Mouse (Mus musculus) megakaryocyte, embryonic 14.5 days (primary cell): ENCODE results near the gene Cngb1. TPM values are rescaled to one million over a fixed set of nuclear protein-coding genes. Genes with fewer than 3 reads are reported as not detected.

ENCODE experiments used
- H3K27me3 ChIP-seq: replicated peaks from 2 replicates; pipeline ENCODE3; 2012; ENCODE audit warnings: inconsistent platforms
- H3K36me3 ChIP-seq: replicated peaks from 2 replicates; pipeline ENCODE3; 2012; ENCODE audit warnings: low read length, inconsistent platforms, mixed read lengths
- H3K4me1 ChIP-seq: 2 replicates; pipeline ENCODE4 v1.6.1; 2012; ENCODE audit warnings: inconsistent platforms
- H3K4me3 ChIP-seq: replicated peaks from 2 replicates; pipeline ENCODE3; 2012; ENCODE audit warnings: moderate library complexity, mild to moderate bottlenecking, inconsistent platforms
- H3K9me3 ChIP-seq: 2 replicates; pipeline ENCODE4 v1.6.1; 2012; ENCODE audit warnings: inconsistent platforms
- FLI1 ChIP-seq: IDR thresholded peaks from 2 replicates; pipeline ENCODE4 v1.6.1; 2012; ENCODE audit warnings: low read length, inconsistent platforms, mixed read lengths
- GATA1 ChIP-seq: IDR thresholded peaks from 3 replicates; pipeline ENCODE4 v1.6.1; 2012; ENCODE audit warnings: mixed read lengths, low read length, inconsistent platforms, borderline replicate concordance
- polyA plus RNA-seq: library from polyadenylated mRNA; stranded (reverse); fragments of >175 nt; gene quantifications from 2 replicates; pipeline ENCODE4 v1.2.3, GENCODE M21; 2012; ENCODE audit warnings: low replicate concordance; ENCODE audit not compliant: insufficient read depth

Cngb1 gene
- polyA plus RNA-seq, 1 experiment = 0.34 TPM

DNA sequence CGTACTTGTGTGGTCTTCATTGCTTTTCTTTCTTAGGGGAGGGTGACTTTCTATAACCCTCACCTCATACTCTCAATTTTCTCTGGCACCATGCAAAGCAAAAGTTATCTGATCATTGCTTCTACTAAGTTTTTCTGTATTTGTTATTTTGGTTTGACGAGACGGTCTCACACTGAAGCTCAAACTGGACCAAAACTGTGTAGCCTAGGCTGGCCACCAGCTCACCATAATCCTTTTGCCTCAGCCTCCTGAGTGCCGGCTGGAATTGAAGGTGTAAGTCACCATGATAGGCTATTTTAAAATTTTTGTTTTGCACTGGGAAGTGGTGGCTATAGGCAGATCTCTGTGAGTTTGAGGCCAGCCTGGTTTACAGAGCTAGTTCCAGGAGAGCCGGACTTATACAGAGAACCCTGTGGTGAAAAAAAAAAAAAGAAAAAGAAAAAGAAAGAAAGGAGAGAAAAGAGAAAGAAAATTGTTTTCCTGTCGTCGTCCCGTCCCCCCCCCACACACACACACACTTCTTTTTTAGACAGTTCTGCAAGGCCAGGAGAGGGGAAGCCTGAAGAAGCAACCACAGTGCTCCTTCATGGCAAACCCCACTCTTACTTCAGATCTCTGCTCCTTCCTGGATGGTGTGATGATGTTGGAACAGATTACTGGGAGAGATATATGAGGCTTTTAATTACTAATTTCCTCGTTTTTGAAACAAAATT lies 102.9 kb downstream of the Cngb1 start:
- Histone ChIP-seq H3K36me3 (no peaks in the 10 kb centered on the region), H3K4me1 (no peaks in the 10 kb centered on the region; the same call in 1 of the 2 replicates), H3K27me3 (peaks cover 49% of the 10 kb centered on the region), H3K9me3 (peaks cover 5% of the 10 kb centered on the region), H3K4me3 (no peak overlapping the region)
- TF ChIP-seq FLI1 = no peak
- TF ChIP-seq GATA1 = no peak

GRCm38 (mm10) chr8:95202649-95203275 lies 103.6 kb downstream of the Cngb1 start, which contains the start of gene Kifc3:
TSS of gene Kifc3 (minus strand) at chr8:95202812.
- H3K4me1 ChIP-seq = no peaks in the 10 kb centered on the region; the same call in 1 of the 2 replicates

GRCm38 (mm10) chr8:95202056-95202570 lies 104.3 kb downstream of the Cngb1 start:
- TF ChIP-seq FLI1 = no peak
- TF ChIP-seq GATA1 = no peak
- no peak overlapping the region for H3K4me3 ChIP-seq
- H3K9me3 ChIP-seq = peaks cover 4% of the 10 kb centered on the region
- H3K36me3 ChIP-seq = no peaks in the 10 kb centered on the region
- no peaks in the 10 kb centered on the region; the same call in 1 of the 2 replicates for H3K4me1 ChIP-seq
- H3K27me3 ChIP-seq = peaks cover 50% of the 10 kb centered on the region

More at GRCm38 (mm10) chr8:95202649-95203275, 103.6 kb downstream of the Cngb1 start, which contains the start of gene Kifc3:
- Histone ChIP-seq H3K9me3 (peaks cover 5% of the 10 kb centered on the region), H3K36me3 (no peaks in the 10 kb centered on the region), H3K4me3 (no peak within 1 kb of the TSS), H3K27me3 (peaks cover 48% of the 10 kb centered on the region)
- TF ChIP-seq FLI1 = no peak
- no peak for TF ChIP-seq GATA1

- H3K4me3 ChIP-seq = no peak overlapping the region
- no peaks in the 10 kb centered on the region for H3K9me3 ChIP-seq
- TF ChIP-seq FLI1 = no peak
- TF ChIP-seq GATA1 = no peak
- peaks cover 54% of the 10 kb centered on the region for H3K27me3 ChIP-seq
- H3K4me1 ChIP-seq = no peaks in the 10 kb centered on the region; the same call in 1 of the 2 replicates
- no peaks in the 10 kb centered on the region for H3K36me3 ChIP-seq
Observed at GRCm38 (mm10) chr8:95201491-95201890, 104.9 kb downstream of the Cngb1 start.

DNA sequence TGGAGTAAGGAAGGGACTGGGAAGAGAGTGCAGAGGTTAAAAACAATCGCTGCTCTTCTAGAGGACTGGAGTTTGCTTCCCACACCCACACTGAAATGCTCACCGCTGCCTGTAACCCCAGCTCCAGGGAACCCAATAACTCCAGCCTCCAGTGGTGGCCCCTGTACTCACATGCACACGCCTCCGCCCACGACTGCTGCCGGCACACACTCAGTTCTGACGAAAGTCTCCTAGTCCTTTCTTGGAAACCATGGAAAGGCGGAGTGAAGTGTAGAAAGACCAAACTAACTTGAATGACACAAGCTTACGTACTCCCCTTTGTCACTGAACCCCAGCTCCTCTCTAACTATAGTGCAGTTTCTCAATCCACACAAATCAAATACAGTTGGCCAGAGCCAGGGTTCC lies 106.4 kb downstream of the Cngb1 start:
- Histone ChIP-seq H3K36me3 (no peaks in the 10 kb centered on the region), H3K9me3 (no peaks in the 10 kb centered on the region), H3K27me3 (peaks cover 57% of the 10 kb centered on the region), H3K4me3 (no peak overlapping the region), H3K4me1 (no peaks in the 10 kb centered on the region; the same call in 1 of the 2 replicates)
- TF ChIP-seq FLI1 (no peak), GATA1 (no peak)

- Histone ChIP-seq H3K36me3 (no peaks in the 10 kb centered on the region), H3K4me3 (no peak overlapping the region), H3K9me3 (peaks cover 7% of the 10 kb centered on the region), H3K27me3 (peaks cover 45% of the 10 kb centered on the region), H3K4me1 (peaks cover 5% of the 10 kb centered on the region; the same call in 1 of the 2 replicates)
- TF ChIP-seq GATA1 (no peak), FLI1 (no peak)
Observed at GRCm38 (mm10) chr8:95195728-95196127, 110.7 kb downstream of the Cngb1 start.

GRCm38 (mm10) chr8:95191497-95192175 lies 114.7 kb downstream of the Cngb1 start:
- Histone ChIP-seq H3K27me3 (peaks cover 42% of the 10 kb centered on the region), H3K36me3 (no peaks in the 10 kb centered on the region), H3K4me3 (no peak overlapping the region), H3K9me3 (peaks cover 7% of the 10 kb centered on the region), H3K4me1 (peaks cover 5% of the 10 kb centered on the region; the same call in 1 of the 2 replicates)
- no peak for TF ChIP-seq GATA1
- TF ChIP-seq FLI1 = no peak

Other genes starting within 250 kb of the Cngb1 start
- 17.2 and 46.5 TPM in 2 replicates for gene Katnb1, start 225.4 kb downstream of the Cngb1 start, polyA plus RNA-seq
- gene Kifc3, start 103.8 kb downstream of the Cngb1 start, polyA plus RNA-seq = 53.9 and 60.5 TPM in 2 replicates
- not detected in 2 replicates for gene Tepp, start 4.0 kb upstream of the Cngb1 start, polyA plus RNA-seq
- 4.3 and 8.2 TPM in 2 replicates for gene Zfp319, start 25.4 kb upstream of the Cngb1 start, polyA plus RNA-seq
- gene Usb1, start 25.7 kb upstream of the Cngb1 start, polyA plus RNA-seq = 14.1 and 29.0 TPM in 2 replicates
- gene Mmp15, start 45.7 kb upstream of the Cngb1 start, polyA plus RNA-seq = 0.27 TPM in 1 of 2 replicates, not detected in the other
- 12.7 and 20.4 TPM in 2 replicates for gene Cfap20, start 128.3 kb upstream of the Cngb1 start, polyA plus RNA-seq
- 6.6 and 7.8 TPM in 2 replicates for gene Csnk2a2, start 183.5 kb upstream of the Cngb1 start, polyA plus RNA-seq
- not detected in 2 replicates for gene Ccdc113, start 227.5 kb upstream of the Cngb1 start, polyA plus RNA-seq